Mouse (Mus musculus) cerebellum, postnatal 14 days (tissue): ENCODE measurements at regions not wholly inside any gene's neighbourhood (a gene's known extent, or its start where the extent isn't known, plus 50 kb on each side); places are given as distances from the start of the nearest gene placed in this dataset.

Experiments
- DNase-seq, 2 experiments: peaks; one replicate each; pipeline ENCODE4 v3.0.0; 2021; ENCODE audit warnings: mixed read lengths in 2 of 2

DNA sequence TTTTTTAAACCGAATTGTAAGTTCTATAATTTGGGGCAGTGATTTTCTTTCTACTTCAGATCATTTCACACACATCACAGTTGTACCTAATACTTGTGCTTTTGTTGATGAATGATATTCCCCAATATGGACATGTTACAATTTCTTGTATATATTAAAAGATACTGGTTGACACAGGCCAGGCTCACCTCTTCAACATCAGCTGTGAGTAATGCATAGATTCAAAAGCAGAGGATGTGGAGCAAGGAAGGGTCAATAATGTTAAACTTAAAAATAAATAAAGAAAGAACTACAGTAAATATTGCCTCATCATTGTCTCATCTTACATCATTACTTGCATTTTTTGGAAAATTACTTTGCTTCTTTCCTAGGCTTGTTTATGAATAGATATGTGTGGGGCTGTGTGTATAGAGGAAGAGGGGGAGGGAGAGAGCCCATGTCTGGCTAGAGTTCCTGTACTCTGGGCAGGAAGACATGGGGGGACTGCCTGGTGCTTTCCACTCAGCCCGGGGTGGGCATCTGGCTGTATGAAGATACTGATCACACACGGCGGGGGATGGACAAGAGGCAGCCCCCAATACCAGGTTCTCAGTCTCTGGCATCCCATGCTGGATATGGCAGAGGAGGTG is 490.1 kb downstream of the Gm6377 start:
- no peak for DNase-seq

DNA sequence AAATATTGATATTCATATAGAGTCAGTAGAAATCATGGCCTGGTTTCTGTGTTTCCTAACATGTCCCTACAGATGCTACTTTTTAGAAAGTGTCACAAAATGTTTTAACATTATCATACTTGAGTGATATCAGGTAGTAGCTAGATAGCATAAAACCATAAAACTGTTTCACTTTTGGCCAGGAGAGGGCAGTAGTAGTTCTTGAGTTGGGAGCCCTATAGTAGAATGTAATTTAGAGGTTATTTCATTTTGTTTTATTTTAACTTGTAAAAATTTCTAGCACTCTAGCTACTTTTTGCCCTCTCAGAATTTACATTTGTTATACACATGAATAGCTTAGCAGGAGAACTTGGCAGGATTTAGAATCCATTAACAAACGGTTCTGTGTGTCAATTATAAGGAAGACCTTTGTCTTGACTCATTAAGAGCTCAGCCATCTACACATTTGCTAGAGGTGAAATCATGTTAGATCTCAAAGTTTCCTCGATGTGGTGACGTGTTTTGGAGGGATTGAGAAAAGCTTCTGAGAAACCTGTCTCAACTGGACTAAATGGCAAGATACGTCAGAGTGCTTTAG is 538.5 kb downstream of the Gm6377 start:
- DNase-seq = peak; percentile 52 to 57

GRCm38 (mm10) chrX:109735967-109736366 is 539.4 kb downstream of the Gm6377 start:
- DNase-seq = no peak
